Mouse (Mus musculus) embryonic facial prominence, embryonic 11.5 days (tissue): Measurements from ENCODE around the gene Cd69. TPM values are rescaled to one million over a fixed set of nuclear protein-coding genes. Genes with fewer than 3 reads are reported as not detected.

Experiments
- ATAC-seq: fragments of 200-750 bp; cut with Nextera tagmentation; replicated peaks from 2 replicates; pipeline ENCODE4 v1.8.0; 2017; ENCODE audit warnings: low read depth; ENCODE audit not compliant: insufficient number of reproducible peaks, low FRiP score, low TSS enrichment
- DNase-seq: peaks from one replicate; pipeline ENCODE4 v3.0.0-alpha.2; 2015; ENCODE audit warnings: low spot score
- H3K27ac ChIP-seq: fragments of 300-500 bp; sonication (generic); replicated peaks from 2 replicates; pipeline ENCODE4 v1.5.1; 2014; ENCODE audit warnings: mild to moderate bottlenecking, low read depth, low read length, control low read depth
- H3K27me3 ChIP-seq: fragments of 300-500 bp; sonication (generic); 2 replicates; pipeline ENCODE4 v1.6.1; 2014; ENCODE audit warnings: mild to moderate bottlenecking, low read length, moderate library complexity, mixed read lengths; ENCODE audit not compliant: control insufficient read depth, insufficient read depth
- H3K36me3 ChIP-seq: fragments of 300-500 bp; sonication (generic); replicated peaks from 2 replicates; pipeline ENCODE4 v1.6.1; 2014; ENCODE audit warnings: low read depth, mild to moderate bottlenecking, low read length, moderate library complexity, mixed read lengths; ENCODE audit not compliant: control insufficient read depth, insufficient read depth
- H3K4me1 ChIP-seq: fragments of 300-500 bp; sonication (generic); 2 replicates; pipeline ENCODE4 v1.6.1; 2014; ENCODE audit warnings: low read length, mixed read lengths; ENCODE audit not compliant: control insufficient read depth, insufficient read depth
- H3K4me2 ChIP-seq: fragments of 300-500 bp; sonication (generic); 2 replicates; pipeline ENCODE4 v1.6.1; 2014; ENCODE audit warnings: low read depth, mild to moderate bottlenecking, control low read depth, low read length, moderate library complexity
- H3K4me3 ChIP-seq: fragments of 300-500 bp; sonication (generic); 2 replicates; pipeline ENCODE4 v1.5.1; 2014; ENCODE audit warnings: low read depth, low read length, control low read depth
- H3K9ac ChIP-seq: fragments of 300-500 bp; sonication (generic); replicated peaks from 2 replicates; pipeline ENCODE4 v1.6.1; 2014; ENCODE audit warnings: mild to moderate bottlenecking, control low read depth, low read length
- H3K9me3 ChIP-seq: fragments of 300-500 bp; sonication (generic); replicated peaks from 2 replicates; pipeline ENCODE4 v1.6.1; 2016; ENCODE audit warnings: mild to moderate bottlenecking, low read length, inconsistent platforms, mixed read lengths; ENCODE audit not compliant: control insufficient read depth
- WGBS: fragments of 180-500 bp; shearing (Covaris S2); extraction: QIAGEN DNeasy Blood & Tissue Kit; methylation state at CpG from one replicate; pipeline ENCODE4 v1.1.7; 2014; 5-methylcytosine and 5-hydroxymethylcytosine counted together
- polyA plus RNA-seq: library from polyadenylated mRNA; unstranded; fragments of >200 nt; fragmentation: Nextera tagmentation; extraction: Ambion mirVana; gene quantifications from 2 replicates; pipeline ENCODE4 v1.2.1, GENCODE M21; 2014

Gene Cd69
- polyA plus RNA-seq, 1 experiment from 2014 or later = 0.27 TPM

- no peak overlapping the region for H3K4me2 ChIP-seq
- no peak for DNase-seq
Observed at GRCm38 (mm10) chr6:129245793-129246192, 29.4 kb downstream of the Cd69 start.

DNA sequence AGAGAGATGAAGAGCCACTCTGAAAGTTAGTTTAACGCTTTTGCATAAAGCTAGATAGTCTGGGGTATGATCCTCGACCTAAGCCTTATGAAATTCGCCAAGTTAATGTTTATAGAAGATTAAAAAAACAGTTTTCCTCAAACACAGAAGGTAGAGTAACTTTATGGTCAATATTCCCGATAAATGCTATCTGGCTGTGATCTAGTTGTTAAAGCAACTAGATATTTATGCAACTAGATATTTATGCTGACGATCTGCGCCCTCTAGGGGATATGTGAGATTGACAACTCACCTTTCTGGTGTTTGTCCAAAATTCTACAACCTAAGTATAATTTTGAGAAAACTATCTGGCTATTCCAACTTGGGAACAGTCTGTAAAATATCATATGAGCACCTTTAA, 33.3 kb downstream of the Cd69 start:
- Histone ChIP-seq H3K4me2 (no peak overlapping the region), H3K36me3 (no peaks in the 10 kb centered on the region), H3K27me3 (no peaks in the 10 kb centered on the region), H3K4me3 (no peak overlapping the region), H3K9ac (no peak overlapping the region), H3K9me3 (no peaks in the 10 kb centered on the region), H3K4me1 (no peaks in the 10 kb centered on the region), H3K27ac (no peak overlapping the region)
- WGBS = 64% methylated on average over 6 of the region's 6 CpGs
- no peak for ATAC-seq
- peak; percentile 14 for DNase-seq

More at GRCm38 (mm10) chr6:129245793-129246192, 29.4 kb downstream of the Cd69 start:
- ATAC-seq = no peak
- Histone ChIP-seq H3K9ac (no peak overlapping the region), H3K36me3 (no peaks in the 10 kb centered on the region), H3K4me3 (no peak overlapping the region), H3K27ac (no peak overlapping the region), H3K9me3 (no peaks in the 10 kb centered on the region), H3K27me3 (no peaks in the 10 kb centered on the region), H3K4me1 (no peaks in the 10 kb centered on the region)

GRCm38 (mm10) chr6:129241471-129241870, 33.8 kb downstream of the Cd69 start:
- Histone ChIP-seq H3K27ac (no peak overlapping the region), H3K9me3 (no peaks in the 10 kb centered on the region), H3K36me3 (no peaks in the 10 kb centered on the region), H3K4me1 (no peaks in the 10 kb centered on the region), H3K4me3 (no peak overlapping the region), H3K27me3 (no peaks in the 10 kb centered on the region), H3K4me2 (no peak overlapping the region), H3K9ac (no peak overlapping the region)
- no peak for DNase-seq
- ATAC-seq = no peak
- 69% methylated on average over 5 of the region's 5 CpGs for WGBS

DNA sequence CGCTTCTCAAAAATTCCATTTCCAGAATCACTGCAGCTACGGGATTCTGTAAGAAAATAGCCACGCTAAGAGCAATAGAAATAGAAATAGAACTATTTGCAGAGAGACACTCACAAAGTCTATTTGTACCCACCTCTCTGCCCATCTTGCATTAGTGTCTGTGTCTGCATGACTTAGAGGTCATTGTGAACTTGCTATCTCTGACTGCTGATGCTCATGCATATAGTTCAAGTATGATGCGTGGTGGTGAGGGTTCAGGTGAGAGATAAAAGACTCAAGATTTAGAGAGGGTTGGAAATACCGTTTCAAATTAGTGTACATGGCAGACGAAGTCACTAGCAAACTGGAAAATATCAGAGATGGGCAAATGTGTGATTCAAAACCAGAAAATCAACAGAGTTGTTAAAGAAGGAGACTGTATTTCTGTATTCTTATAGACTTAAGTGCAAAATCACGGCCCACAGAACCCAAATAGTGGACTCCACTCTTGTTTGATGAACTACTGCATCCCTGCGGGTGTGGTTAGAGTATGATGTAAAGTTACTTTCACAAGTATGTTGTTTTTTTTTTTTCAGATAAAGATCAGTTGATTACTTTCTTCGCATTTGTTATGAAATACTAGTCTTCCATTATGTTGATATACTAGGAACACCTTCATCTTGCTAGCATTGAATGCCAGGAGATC, 35.5 kb downstream of the Cd69 start:
- no peak overlapping the region for H3K4me2 ChIP-seq
- DNase-seq = no peak
- no peaks in the 10 kb centered on the region for H3K27me3 ChIP-seq
- no peak overlapping the region for H3K4me3 ChIP-seq
- H3K27ac ChIP-seq = no peak overlapping the region
- H3K4me1 ChIP-seq = no peaks in the 10 kb centered on the region
- 86% methylated on average over 9 of the region's 9 CpGs for WGBS
- H3K36me3 ChIP-seq = no peaks in the 10 kb centered on the region
- ATAC-seq = no peak
- H3K9ac ChIP-seq = no peak overlapping the region
- no peaks in the 10 kb centered on the region for H3K9me3 ChIP-seq

DNA sequence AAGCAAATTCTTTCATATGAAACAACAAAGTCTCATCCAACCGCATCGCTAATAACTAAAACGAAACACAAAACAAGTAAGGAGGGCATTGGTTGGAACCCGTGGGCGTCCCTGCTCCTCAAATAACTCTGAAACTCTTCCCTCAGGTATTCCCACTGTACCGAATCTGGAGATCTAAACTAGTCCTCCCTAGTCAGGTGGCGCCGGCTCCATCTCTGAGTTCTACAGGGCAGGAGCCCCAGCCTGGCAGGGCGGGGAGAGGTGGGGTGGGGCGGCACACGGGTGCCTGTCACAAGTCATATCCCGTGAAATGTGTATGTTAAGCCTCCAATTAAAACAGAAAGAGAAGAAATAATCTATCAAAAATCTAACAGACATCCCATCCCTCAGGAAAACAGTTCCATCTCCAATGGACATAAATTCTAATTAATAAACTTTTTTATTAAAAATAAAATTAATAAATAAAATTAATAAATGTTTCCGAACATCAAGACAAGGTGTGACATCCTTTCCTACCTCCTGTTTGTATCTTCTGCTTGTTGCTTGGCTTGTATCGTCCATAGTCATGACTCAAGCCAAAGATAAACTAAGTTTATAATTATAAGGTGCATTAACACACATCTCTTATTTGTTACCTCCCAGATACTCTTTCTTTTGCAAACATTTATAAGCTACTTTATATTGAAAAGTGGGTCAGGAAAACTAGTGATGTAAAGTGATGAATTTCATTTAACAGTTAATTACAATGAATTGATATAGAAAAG, 36.8 kb downstream of the Cd69 start:
- Histone ChIP-seq H3K9ac (peak overlapping the region; percentile 22), H3K4me2 (peak overlapping the region; percentile 64), H3K4me3 (peak overlapping the region; percentile 42), H3K27ac (no peak overlapping the region), H3K27me3 (no peaks in the 10 kb centered on the region), H3K9me3 (no peaks in the 10 kb centered on the region), H3K36me3 (no peaks in the 10 kb centered on the region), H3K4me1 (no peaks in the 10 kb centered on the region)
- ATAC-seq (peak; percentile 85), DNase-seq (peak; percentile 57)
- 12% methylated on average over 14 of the region's 14 CpGs for WGBS

DNA sequence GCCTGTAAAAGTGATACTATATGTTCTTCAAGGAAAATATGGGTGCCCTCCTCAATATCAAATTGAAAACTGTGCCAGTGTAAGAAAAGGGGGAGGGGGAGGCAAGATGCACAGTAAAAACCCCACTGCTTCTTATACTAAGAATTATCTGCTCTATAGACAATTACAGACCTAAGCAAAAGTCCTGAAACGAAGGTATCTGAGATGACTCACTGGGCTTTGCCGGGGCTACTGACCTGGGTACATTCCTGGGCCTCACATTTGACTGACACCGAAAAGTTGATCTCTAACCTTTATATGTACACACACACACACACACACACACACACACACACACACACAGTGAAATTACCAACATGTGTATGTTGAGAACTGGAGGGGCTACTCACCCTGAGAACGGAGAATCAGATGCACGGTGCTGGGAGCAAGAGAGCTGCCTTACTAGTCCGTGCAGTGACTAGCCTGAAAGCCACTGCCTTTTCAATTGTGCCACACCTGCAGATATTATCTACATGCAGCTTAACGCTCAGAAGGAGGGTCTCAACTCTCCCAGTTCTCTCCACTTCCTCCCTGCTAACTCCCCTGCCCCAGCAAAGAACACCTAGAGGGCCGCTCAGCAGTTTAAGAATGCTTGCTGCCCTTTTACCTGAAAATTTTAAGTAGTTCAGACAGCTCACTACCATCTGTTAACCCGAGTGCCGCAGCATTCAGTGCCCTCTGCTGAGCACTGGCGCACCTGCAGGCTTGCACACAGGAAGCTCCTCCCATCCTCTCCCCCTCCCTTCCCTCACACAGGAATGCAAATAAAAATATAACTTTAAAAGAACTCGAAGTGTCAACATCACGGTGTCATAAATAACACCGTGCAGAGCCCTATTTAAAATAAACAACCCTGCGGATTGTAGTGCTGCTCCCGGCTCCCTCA, 37.6 kb downstream of the Cd69 start:
- no peaks in the 10 kb centered on the region for H3K27me3 ChIP-seq
- DNase-seq = peak; percentile 80
- H3K27ac ChIP-seq = no peak overlapping the region
- ATAC-seq = peak; percentile 89
- WGBS = 20% methylated on average over 16 of the region's 16 CpGs
- H3K4me3 ChIP-seq = peak overlapping the region; percentile 42
- peak overlapping the region; percentile 64 for H3K4me2 ChIP-seq
- H3K36me3 ChIP-seq = no peaks in the 10 kb centered on the region
- peak overlapping the region; percentile 22 for H3K9ac ChIP-seq
- no peaks in the 10 kb centered on the region for H3K4me1 ChIP-seq
- H3K9me3 ChIP-seq = no peaks in the 10 kb centered on the region

DNA sequence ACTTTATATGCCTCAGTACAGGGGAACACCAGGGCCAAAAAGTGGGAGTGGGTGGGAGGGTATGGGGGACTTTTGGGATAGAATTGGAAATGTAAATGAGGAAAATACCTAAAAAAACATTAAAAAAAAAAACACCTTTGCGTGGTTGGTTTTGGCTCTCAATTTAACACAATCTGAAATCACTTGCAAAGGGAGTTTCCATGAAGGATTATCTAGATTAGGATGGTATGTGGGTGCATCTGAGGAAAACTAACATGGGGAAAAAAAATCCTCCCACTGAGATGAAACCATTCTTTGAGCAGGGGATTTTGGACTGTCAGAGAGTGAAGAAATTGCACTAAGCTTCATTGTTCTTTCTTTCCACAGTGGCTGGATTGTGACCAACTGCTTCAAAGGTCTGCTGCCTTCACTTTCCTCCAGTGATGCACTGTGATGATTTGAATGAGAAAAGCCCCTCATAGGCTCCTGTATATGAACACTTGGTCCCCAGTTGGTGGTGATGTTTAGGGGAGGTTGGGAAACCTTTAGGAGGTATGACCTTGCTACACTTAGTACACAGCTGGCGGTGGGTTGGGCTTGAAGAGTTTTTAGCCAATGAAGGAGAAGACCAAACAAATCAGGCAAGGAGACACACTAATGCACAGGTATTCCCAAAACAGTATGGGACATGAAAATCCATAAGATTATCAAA, 38.4 kb downstream of the Cd69 start:
- Histone ChIP-seq H3K27me3 (no peaks in the 10 kb centered on the region), H3K27ac (no peak overlapping the region), H3K9me3 (no peaks in the 10 kb centered on the region), H3K4me2 (no peak overlapping the region), H3K4me3 (no peak overlapping the region), H3K9ac (no peak overlapping the region), H3K36me3 (no peaks in the 10 kb centered on the region), H3K4me1 (no peaks in the 10 kb centered on the region)
- DNase-seq (no peak), ATAC-seq (no peak)
- 85% methylated on average over 2 of the region's 2 CpGs for WGBS
